Mouse (Mus musculus) CH12.LX (cell line): ENCODE data around the gene Chsy1. TPM values are rescaled to one million over a fixed set of nuclear protein-coding genes. Genes with fewer than 3 reads are reported as not detected.

Experiments used
- DNase-seq: peaks from one replicate; pipeline ENCODE4 v3.0.0-alpha.2; 2013; ENCODE audit errors: extremely low read depth
- H3K27ac ChIP-seq: 2 replicates; pipeline ENCODE4 v1.5.1; 2012; ENCODE audit warnings: low read depth, mild to moderate bottlenecking, control low read depth, moderate library complexity; ENCODE audit not compliant: insufficient read depth
- H3K27me3 ChIP-seq: replicated peaks from 2 replicates; pipeline ENCODE3; 2012; ENCODE audit warnings: inconsistent platforms
- H3K36me3 ChIP-seq, 2 experiments: replicated peaks in 1 of 2; 2 replicates each; pipeline versions ENCODE3 to v1.6.1; 2012; ENCODE audit warnings: inconsistent platforms in 1 of 2, low read length in 1 of 2, mild to moderate bottlenecking in 1 of 2, mixed read lengths in 1 of 2, moderate library complexity in 1 of 2; ENCODE audit not compliant: control insufficient read depth in 1 of 2, insufficient read depth in 1 of 2
- H3K4me1 ChIP-seq, 2 experiments: 2 replicates each; pipeline ENCODE4 v1.6.1; 2012; ENCODE audit warnings: inconsistent platforms in 1 of 2, moderate library complexity in 1 of 2; ENCODE audit not compliant: insufficient read depth in 2 of 2, control insufficient read depth in 1 of 2
- H3K4me2 ChIP-seq: 2 replicates; pipeline ENCODE4 v1.6.1; 2012; ENCODE audit warnings: low read depth, mild to moderate bottlenecking, control low read depth; ENCODE audit not compliant: poor library complexity, insufficient read depth, severe bottlenecking
- H3K4me3 ChIP-seq, 3 experiments: fragments of 150-350 bp in 1 of 3; sonication (generic) in 1 of 3; replicated peaks in 1 of 3; 2 replicates each; pipeline versions ENCODE3 to v1.5.1; 2011 to 2012; ENCODE audit warnings: low read depth in 2 of 3, low read length in 2 of 3, mild to moderate bottlenecking in 2 of 3, moderate library complexity in 2 of 3, control low read depth in 1 of 3, improper control_type of control experiment in 1 of 3, inconsistent platforms in 1 of 3, mixed read lengths in 1 of 3; ENCODE audit not compliant: poor library complexity in 1 of 3
- H3K79me2 ChIP-seq: replicated peaks from 2 replicates; pipeline ENCODE4 v1.6.1; 2012; ENCODE audit warnings: mild to moderate bottlenecking, moderate library complexity; ENCODE audit not compliant: control insufficient read depth, poor library complexity, insufficient read depth, severe bottlenecking; ENCODE audit errors: extremely low read depth
- H3K9ac ChIP-seq: 2 replicates; pipeline ENCODE4 v1.6.1; 2012; ENCODE audit warnings: low read depth, mild to moderate bottlenecking, control low read depth, moderate library complexity; ENCODE audit not compliant: insufficient read depth
- H3K9me3 ChIP-seq: replicated peaks from 2 replicates; pipeline ENCODE3; 2012; ENCODE audit warnings: low read length, inconsistent platforms, mixed read lengths
- BHLHE40 ChIP-seq: IDR thresholded peaks from 2 replicates; pipeline ENCODE4 v1.6.1; 2011; ENCODE audit warnings: mild to moderate bottlenecking, low read depth, low read length, improper control_type of control experiment
- CHD2 ChIP-seq: IDR thresholded peaks from 2 replicates; pipeline ENCODE4 v1.6.1; 2011; ENCODE audit warnings: low read length, improper control_type of control experiment
- CTCF ChIP-seq, 2 experiments: IDR thresholded peaks in 1 of 2; conservative IDR thresholded peaks in 1 of 2; 2 replicates each; pipeline ENCODE4 v1.5.1; 2011 to 2012; ENCODE audit warnings: low read depth in 2 of 2, low read length in 2 of 2, improper control_type of control experiment in 1 of 2, inconsistent platforms in 1 of 2, mild to moderate bottlenecking in 1 of 2, moderate library complexity in 1 of 2
- E2F4 ChIP-seq: IDR thresholded peaks from 2 replicates; pipeline ENCODE4 v1.6.1; 2011; ENCODE audit warnings: low read depth, low read length, improper control_type of control experiment; ENCODE audit not compliant: insufficient replicate concordance
- EP300 ChIP-seq: IDR thresholded peaks from 2 replicates; pipeline ENCODE4 v1.6.1; 2011; ENCODE audit warnings: low read length, improper control_type of control experiment
- ETS1 ChIP-seq: conservative IDR thresholded peaks from 2 replicates; pipeline ENCODE4 v1.6.1; 2012; ENCODE audit warnings: low read depth, mild to moderate bottlenecking, inconsistent platforms, low read length, improper control_type of control experiment, moderate library complexity
- HCFC1 ChIP-seq: IDR thresholded peaks from 2 replicates; pipeline ENCODE4 v1.6.1; 2012; ENCODE audit warnings: low read depth, mild to moderate bottlenecking, inconsistent platforms, low read length, improper control_type of control experiment
- IRF4 ChIP-seq: IDR thresholded peaks from 2 replicates; pipeline ENCODE4 v1.6.1; 2014; ENCODE audit warnings: low read depth, mild to moderate bottlenecking, inconsistent platforms, low read length, improper control_type of control experiment
- JUN ChIP-seq: IDR thresholded peaks from 2 replicates; pipeline ENCODE4 v1.6.1; 2011; ENCODE audit warnings: low read depth, mild to moderate bottlenecking, low read length, improper control_type of control experiment, moderate library complexity; ENCODE audit not compliant: insufficient read depth
- JUND ChIP-seq: conservative IDR thresholded peaks from 2 replicates; pipeline ENCODE4 v1.6.1; 2011; ENCODE audit warnings: low read depth, low read length, improper control_type of control experiment
- KAT2A ChIP-seq: IDR thresholded peaks from 2 replicates; pipeline ENCODE4 v1.6.1; 2012; ENCODE audit warnings: low read length, improper control_type of control experiment, inconsistent platforms; ENCODE audit not compliant: insufficient replicate concordance
- MAFK ChIP-seq: IDR thresholded peaks from 2 replicates; pipeline ENCODE4 v1.6.1; 2011; ENCODE audit warnings: low read length, improper control_type of control experiment; ENCODE audit not compliant: insufficient replicate concordance
- MAX ChIP-seq: IDR thresholded peaks from 2 replicates; pipeline ENCODE4 v1.6.1; 2011; ENCODE audit warnings: low read length, improper control_type of control experiment
- MAZ ChIP-seq: IDR thresholded peaks from 2 replicates; pipeline ENCODE4 v1.6.1; 2012; ENCODE audit warnings: low read depth, mild to moderate bottlenecking, inconsistent platforms, low read length, improper control_type of control experiment, moderate library complexity
- MEF2A ChIP-seq: IDR thresholded peaks from 2 replicates; pipeline ENCODE4 v1.6.1; 2014; ENCODE audit warnings: low read depth, mild to moderate bottlenecking, inconsistent platforms, low read length, improper control_type of control experiment, borderline replicate concordance
- MXI1 ChIP-seq: IDR thresholded peaks from 2 replicates; pipeline ENCODE4 v1.6.1; 2011; ENCODE audit warnings: mild to moderate bottlenecking, low read depth, low read length, improper control_type of control experiment
- MYC ChIP-seq: IDR thresholded peaks from 2 replicates; pipeline ENCODE4 v1.6.1; 2011; ENCODE audit warnings: low read depth, mild to moderate bottlenecking, improper control_type of control experiment, low read length
- NELFE ChIP-seq: IDR thresholded peaks from 2 replicates; pipeline ENCODE4 v1.6.1; 2011; ENCODE audit warnings: low read depth, low read length, improper control_type of control experiment
- NRF1 ChIP-seq: IDR thresholded peaks from 2 replicates; pipeline ENCODE4 v1.6.1; 2014; ENCODE audit warnings: low read depth, mild to moderate bottlenecking, inconsistent platforms, low read length, improper control_type of control experiment, moderate library complexity
- RAD21 ChIP-seq: IDR thresholded peaks from 2 replicates; pipeline ENCODE4 v1.6.1; 2011; ENCODE audit warnings: low read depth, mild to moderate bottlenecking, low read length, improper control_type of control experiment, moderate library complexity
- RCOR1 ChIP-seq: conservative IDR thresholded peaks from 2 replicates; pipeline ENCODE4 v1.6.1; 2012; ENCODE audit warnings: low read depth, mild to moderate bottlenecking, inconsistent platforms, low read length, improper control_type of control experiment
- SIN3A ChIP-seq: IDR thresholded peaks from 2 replicates; pipeline ENCODE4 v1.6.1; 2012; ENCODE audit warnings: low read length, improper control_type of control experiment, inconsistent platforms
- SMC3 ChIP-seq: IDR thresholded peaks from 2 replicates; pipeline ENCODE4 v1.6.1; 2011; ENCODE audit warnings: low read depth, low read length, improper control_type of control experiment
- TBP ChIP-seq: conservative IDR thresholded peaks from 2 replicates; pipeline ENCODE4 v1.6.1; 2011; ENCODE audit warnings: low read depth, low read length, improper control_type of control experiment
- UBTF ChIP-seq: IDR thresholded peaks from 2 replicates; pipeline ENCODE4 v1.6.1; 2012; ENCODE audit warnings: low read depth, mild to moderate bottlenecking, inconsistent platforms, low read length, improper control_type of control experiment, moderate library complexity
- USF1 ChIP-seq: IDR thresholded peaks from 2 replicates; pipeline ENCODE4 v1.6.1; 2014; ENCODE audit warnings: low read depth, mild to moderate bottlenecking, inconsistent platforms, low read length, improper control_type of control experiment
- USF2 ChIP-seq: conservative IDR thresholded peaks from 2 replicates; pipeline ENCODE4 v1.6.1; 2011; ENCODE audit warnings: low read depth, low read length, improper control_type of control experiment
- ZMIZ1 ChIP-seq: IDR thresholded peaks from 2 replicates; pipeline ENCODE4 v1.6.1; 2012; ENCODE audit warnings: low read depth, mild to moderate bottlenecking, inconsistent platforms, low read length, improper control_type of control experiment
- ZNF384 ChIP-seq: IDR thresholded peaks from 2 replicates; pipeline ENCODE4 v1.6.1; 2012; ENCODE audit warnings: low read depth, low read length, improper control_type of control experiment, inconsistent platforms
- dilution Hi-C: fragments of 300-500 bp; cut with MboI; formaldehyde crosslinking; loops from 2 replicates; pipeline ENCODE4 v1.14.3; 2020; ENCODE audit warnings: low sequenced_read_pairs; ENCODE audit not compliant: extremely low pct_unique_long_range_greater_than_20kb, extremely low pct_ligation_motif_present
- in situ Hi-C: fragments of 300-500 bp; cut with MboI; formaldehyde crosslinking; loops from 3 replicates; pipeline ENCODE4 v1.14.3; 2019; ENCODE audit warnings: low sequenced_read_pairs, low pct_ligation_motif_present, low pct_unique_long_range_greater_than_20kb, mixed read lengths
- polyA plus RNA-seq: library from polyadenylated mRNA; unstranded; fragments of >175 nt; gene quantifications from 2 replicates; pipeline ENCODE4 v1.2.1, GENCODE M21; 2012; ENCODE audit warnings: low read depth; ENCODE audit not compliant: insufficient read length
- total RNA-seq, 2 experiments: library from RNA; depleted of rRNA; stranded (reverse); fragments of 300-350 nt in 1 of 2; fragments of >200 nt in 1 of 2; gene quantifications; 2 replicates each; pipeline ENCODE4 v1.2.3; 2012 to 2014

Chsy1 gene
- total and polyA plus RNA-seq, 3 experiments, result 2.3 to 5.5 (median 2.5) TPM

- Histone ChIP-seq H3K9ac (no peak overlapping the region), H3K27me3 (no peaks in the 10 kb centered on the region), H3K9me3 (peaks cover 3% of the 10 kb centered on the region), H3K27ac (no peak overlapping the region), H3K4me2 (no peak overlapping the region), H3K4me1 (peaks cover 20 to 71% of the 10 kb centered on the region in 2 experiments), H3K79me2 (no peaks in the 10 kb centered on the region), H3K36me3 (no peaks in the 10 kb centered on the region), H3K4me3 (no peak overlapping the region)
- dilution Hi-C loops, result no loop called here
- DNase-seq, result no peak
- in situ Hi-C loops, result no loop called here
- TF ChIP-seq CHD2 (no peak), BHLHE40 (no peak), MXI1 (no peak), RCOR1 (no peak), USF2 (no peak), JUN (no peak), NRF1 (no peak), EP300 (no peak), TBP (no peak), KAT2A (no peak), SMC3 (no peak), MEF2A (no peak), UBTF (no peak), HCFC1 (no peak), SIN3A (no peak), IRF4 (no peak), ZNF384 (no peak), MYC (no peak)
Measured at GRCm38 (mm10) chr7:66184026-66184425, 74.7 kb downstream of the Chsy1 start.

DNA sequence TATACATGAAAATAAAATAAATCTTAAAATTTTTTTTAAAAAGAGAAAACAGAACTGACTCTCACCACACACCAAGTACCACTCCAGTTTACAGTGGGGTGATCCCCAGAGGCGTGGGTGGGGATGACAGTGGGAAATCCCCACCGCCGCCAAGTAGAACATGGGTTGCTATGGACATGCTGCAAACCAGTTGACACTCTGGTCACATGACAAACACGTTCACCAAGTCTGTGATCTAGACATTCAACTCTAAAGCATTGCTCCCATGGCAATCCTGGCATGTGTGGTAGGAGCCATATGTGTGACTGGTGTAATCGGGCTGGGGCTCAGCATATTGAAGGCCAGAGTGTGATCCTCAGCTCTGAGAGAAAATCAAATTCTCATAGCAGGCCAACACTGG, 76.1 kb downstream of the Chsy1 start:
- no peaks in the 10 kb centered on the region for H3K79me2 ChIP-seq
- in situ Hi-C loops, result no loop called here
- TF ChIP-seq CTCF (conservative IDR thresholded peaks at IDR 0.05 in 1 of 2, IDR thresholded peaks at IDR 0.05 in 1 of 2; ENCODE audit: low read depth in 2 of 2, low read length in 2 of 2) (no peak), SIN3A (no peak), ZNF384 (no peak), MAZ (no peak), USF2 (peak; percentile 63), ETS1 (peak; percentile 24; the same call in 1 of the 2 replicates), UBTF (no peak), ZMIZ1 (no peak), MAX (peak; percentile 75), NELFE (no peak), KAT2A (no peak), USF1 (peak; percentile 69), BHLHE40 (peak; percentile 65), RAD21 (no peak), RCOR1 (no peak), JUN (no peak), MAFK (no peak), MXI1 (0 out of 2 replicates have a peak, but pooled peaks have one; percentile 48), E2F4 (no peak), TBP (no peak), JUND (no peak)
- dilution Hi-C loops, result no loop called here
- DNase-seq, result peak; percentile 61
- peaks cover 19 to 60% of the 10 kb centered on the region in 2 experiments for H3K4me1 ChIP-seq
- H3K9ac ChIP-seq, result no peak overlapping the region
- H3K27ac ChIP-seq, result no peak overlapping the region
- H3K27me3 ChIP-seq, result no peaks in the 10 kb centered on the region
- peaks cover 3% of the 10 kb centered on the region for H3K9me3 ChIP-seq
- H3K36me3 ChIP-seq, result no peaks in the 10 kb centered on the region
- H3K4me3 ChIP-seq, result no peak overlapping the region
- no peak overlapping the region for H3K4me2 ChIP-seq
